Mouse (Mus musculus) midbrain, embryonic 14.5 days (tissue): Measurements from ENCODE around the gene Scgb3a1. TPM values are rescaled to one million over a fixed set of nuclear protein-coding genes. Genes with fewer than 3 reads are reported as not detected.

Source experiments
- ATAC-seq: fragments of 200-750 bp; cut with Nextera tagmentation; 2 replicates; pipeline ENCODE4 v1.8.0; 2017; ENCODE audit warnings: moderate number of reproducible peaks, moderate library complexity; ENCODE audit not compliant: low FRiP score, low TSS enrichment
- DNase-seq: peaks from one replicate; pipeline ENCODE4 v3.0.0-alpha.2; 2015
- H3K27ac ChIP-seq: fragments of 300-500 bp; sonication (generic); replicated peaks from 2 replicates; pipeline ENCODE4 v1.5.1; 2014; ENCODE audit warnings: mild to moderate bottlenecking, low read depth, low read length, moderate library complexity
- H3K27me3 ChIP-seq: fragments of 300-500 bp; sonication (generic); 2 replicates; pipeline ENCODE4 v1.6.1; 2014; ENCODE audit warnings: low read length, control low read depth, mixed read lengths; ENCODE audit not compliant: control insufficient read depth, insufficient read depth
- H3K36me3 ChIP-seq: fragments of 300-500 bp; sonication (generic); 2 replicates; pipeline ENCODE4 v1.6.1; 2014; ENCODE audit warnings: low read length, control low read depth; ENCODE audit not compliant: control insufficient read depth, insufficient read depth
- H3K4me1 ChIP-seq: fragments of 300-500 bp; sonication (generic); 2 replicates; pipeline ENCODE4 v1.6.1; 2014; ENCODE audit warnings: mild to moderate bottlenecking, antibody characterized with exemption, low read length, control low read depth; ENCODE audit not compliant: control insufficient read depth, insufficient read depth
- H3K4me2 ChIP-seq: fragments of 300-500 bp; sonication (generic); 2 replicates; pipeline ENCODE4 v1.6.1; 2014; ENCODE audit warnings: mild to moderate bottlenecking, low read length, moderate library complexity
- H3K4me3 ChIP-seq: fragments of 300-500 bp; sonication (generic); replicated peaks from 2 replicates; pipeline ENCODE4 v1.5.1; 2014; ENCODE audit warnings: low read depth, low read length
- H3K9ac ChIP-seq: fragments of 300-500 bp; sonication (generic); replicated peaks from 2 replicates; pipeline ENCODE4 v1.6.1; 2014; ENCODE audit warnings: mild to moderate bottlenecking, low read length, moderate library complexity
- H3K9me3 ChIP-seq: fragments of 300-500 bp; sonication (generic); 2 replicates; pipeline ENCODE4 v1.6.1; 2016; ENCODE audit warnings: low read length, control low read depth, mixed read lengths; ENCODE audit not compliant: control insufficient read depth
- WGBS: fragments of 180-500 bp; shearing (Covaris S2); extraction: QIAGEN DNeasy Blood & Tissue Kit; methylation state at CpG from one replicate; pipeline ENCODE4 v1.1.7; 2014; 5-methylcytosine and 5-hydroxymethylcytosine counted together
- polyA plus RNA-seq: library from polyadenylated mRNA; unstranded; fragments of >200 nt; fragmentation: Nextera tagmentation; extraction: Ambion mirVana; gene quantifications from 2 replicates; pipeline ENCODE4 v1.2.1, GENCODE M21; 2014

Scgb3a1 gene
- not detected in 2 replicates for polyA plus RNA-seq

GRCm38 (mm10) chr11:49663310-49663709 is at the start of gene Scgb3a1:
TSS of gene Scgb3a1 (plus strand) at chr11:49663610.
- Histone ChIP-seq H3K27me3 (no peaks in the 10 kb centered on the region), H3K36me3 (0 out of 2 replicates have a peak, but pooled peaks cover under 1% of the 10 kb centered on the region), H3K4me2 (no peak within 1 kb of the TSS), H3K4me3 (no peak within 1 kb of the TSS), H3K9me3 (no peaks in the 10 kb centered on the region), H3K9ac (no peak within 1 kb of the TSS), H3K4me1 (no peaks in the 10 kb centered on the region), H3K27ac (no peak within 1 kb of the TSS)
- DNase-seq (no peak), ATAC-seq (no peak)
- 86% methylated on average over 5 of the region's 5 CpGs for WGBS

GRCm38 (mm10) chr11:49615856-49616725 is 47.3 kb upstream of the Scgb3a1 start:
- Histone ChIP-seq H3K9ac (no peak overlapping the region), H3K9me3 (no peaks in the 10 kb centered on the region), H3K4me3 (no peak overlapping the region), H3K4me2 (no peak overlapping the region), H3K27ac (no peak overlapping the region), H3K4me1 (no peaks in the 10 kb centered on the region), H3K36me3 (no peaks in the 10 kb centered on the region), H3K27me3 (peaks cover 6% of the 10 kb centered on the region; the same call in 1 of the 2 replicates)
- 90% methylated on average over 10 of the region's 10 CpGs for WGBS
- DNase-seq (no peak), ATAC-seq (no peak)

GRCm38 (mm10) chr11:49618476-49618875 is 44.9 kb upstream of the Scgb3a1 start:
- Histone ChIP-seq H3K9ac (no peak overlapping the region), H3K9me3 (no peaks in the 10 kb centered on the region), H3K4me1 (no peaks in the 10 kb centered on the region), H3K27ac (no peak overlapping the region), H3K27me3 (no peaks in the 10 kb centered on the region), H3K4me3 (no peak overlapping the region), H3K4me2 (no peak overlapping the region), H3K36me3 (no peaks in the 10 kb centered on the region)
- ATAC-seq (no peak), DNase-seq (no peak)
- 85% methylated on average over 8 of the region's 8 CpGs for WGBS

- no peak for DNase-seq
- Histone ChIP-seq H3K4me3 (no peak overlapping the region), H3K4me1 (no peaks in the 10 kb centered on the region), H3K27me3 (no peaks in the 10 kb centered on the region), H3K36me3 (no peaks in the 10 kb centered on the region), H3K9ac (no peak overlapping the region), H3K27ac (no peak overlapping the region), H3K9me3 (no peaks in the 10 kb centered on the region), H3K4me2 (no peak overlapping the region)
- ATAC-seq, result no peak
- 82% methylated on average over 5 of the region's 5 CpGs for WGBS
Observed at GRCm38 (mm10) chr11:49621953-49622352, 41.5 kb upstream of the Scgb3a1 start.

GRCm38 (mm10) chr11:49624156-49624555 is 39.3 kb upstream of the Scgb3a1 start:
- Histone ChIP-seq H3K36me3 (no peaks in the 10 kb centered on the region), H3K4me2 (no peak overlapping the region), H3K27me3 (no peaks in the 10 kb centered on the region), H3K9me3 (no peaks in the 10 kb centered on the region), H3K4me1 (no peaks in the 10 kb centered on the region), H3K4me3 (no peak overlapping the region), H3K27ac (no peak overlapping the region), H3K9ac (no peak overlapping the region)
- DNase-seq (no peak), ATAC-seq (no peak)
- 93% methylated on average over 3 of the region's 3 CpGs for WGBS

GRCm38 (mm10) chr11:49625863-49626262 is 37.5 kb upstream of the Scgb3a1 start:
- no peak overlapping the region for H3K4me3 ChIP-seq
- H3K27ac ChIP-seq, result no peak overlapping the region
- H3K4me1 ChIP-seq, result no peaks in the 10 kb centered on the region
- DNase-seq (no peak), ATAC-seq (no peak)
- H3K27me3 ChIP-seq, result no peaks in the 10 kb centered on the region
- H3K9me3 ChIP-seq, result no peaks in the 10 kb centered on the region
- 64% methylated on average over 15 of the region's 15 CpGs for WGBS
- H3K36me3 ChIP-seq, result no peaks in the 10 kb centered on the region
- no peak overlapping the region for H3K4me2 ChIP-seq
- no peak overlapping the region for H3K9ac ChIP-seq

- Histone ChIP-seq H3K4me2 (no peak overlapping the region), H3K36me3 (no peaks in the 10 kb centered on the region), H3K4me3 (no peak overlapping the region), H3K27ac (no peak overlapping the region), H3K9ac (no peak overlapping the region), H3K9me3 (no peaks in the 10 kb centered on the region), H3K4me1 (no peaks in the 10 kb centered on the region), H3K27me3 (no peaks in the 10 kb centered on the region)
- ATAC-seq (no peak), DNase-seq (no peak)
- WGBS, result 65% methylated on average over 8 of the region's 8 CpGs
Observed at GRCm38 (mm10) chr11:49626748-49627147, 36.7 kb upstream of the Scgb3a1 start.

GRCm38 (mm10) chr11:49631154-49631553 is 32.3 kb upstream of the Scgb3a1 start:
- no peak for ATAC-seq
- Histone ChIP-seq H3K27ac (no peak overlapping the region), H3K27me3 (peaks cover 28% of the 10 kb centered on the region), H3K4me2 (no peak overlapping the region), H3K36me3 (no peaks in the 10 kb centered on the region), H3K9me3 (no peaks in the 10 kb centered on the region), H3K4me3 (no peak overlapping the region), H3K9ac (no peak overlapping the region), H3K4me1 (peaks cover 9% of the 10 kb centered on the region; the same call in 1 of the 2 replicates)
- WGBS, result 27% methylated on average over 3 of the region's 3 CpGs
- no peak for DNase-seq

GRCm38 (mm10) chr11:49632256-49632655 is 31.2 kb upstream of the Scgb3a1 start:
- 85% methylated on average over 2 of the region's 2 CpGs for WGBS
- Histone ChIP-seq H3K4me1 (peaks cover 9% of the 10 kb centered on the region; the same call in 1 of the 2 replicates), H3K4me2 (no peak overlapping the region), H3K9ac (no peak overlapping the region), H3K27ac (no peak overlapping the region), H3K36me3 (no peaks in the 10 kb centered on the region), H3K4me3 (no peak overlapping the region), H3K9me3 (no peaks in the 10 kb centered on the region), H3K27me3 (peaks cover 39% of the 10 kb centered on the region)
- DNase-seq (no peak), ATAC-seq (no peak)
